Mouse (Mus musculus) common myeloid progenitor, adult 5-6 weeks (primary cell): ENCODE measurements around the gene Gins1. TPM values are rescaled to one million over a fixed set of nuclear protein-coding genes. Genes with fewer than 3 reads are reported as not detected.

Experiments
- ATAC-seq: replicated peaks from 2 replicates; pipeline ENCODE4 v1.8.0; 2016; ENCODE audit warnings: low read depth, mild to moderate bottlenecking, moderate TSS enrichment, inconsistent platforms; ENCODE audit not compliant: poor library complexity, severe bottlenecking
- total RNA-seq: library from RNA; stranded (forward); fragments of 200-1000, 187-1606 nt; gene quantifications from 2 replicates; pipeline ENCODE4 v1.2.3, GENCODE M21; 2017

Gins1 gene
- total RNA-seq, 1 experiment from 2014 or later = 96.4 TPM

DNA sequence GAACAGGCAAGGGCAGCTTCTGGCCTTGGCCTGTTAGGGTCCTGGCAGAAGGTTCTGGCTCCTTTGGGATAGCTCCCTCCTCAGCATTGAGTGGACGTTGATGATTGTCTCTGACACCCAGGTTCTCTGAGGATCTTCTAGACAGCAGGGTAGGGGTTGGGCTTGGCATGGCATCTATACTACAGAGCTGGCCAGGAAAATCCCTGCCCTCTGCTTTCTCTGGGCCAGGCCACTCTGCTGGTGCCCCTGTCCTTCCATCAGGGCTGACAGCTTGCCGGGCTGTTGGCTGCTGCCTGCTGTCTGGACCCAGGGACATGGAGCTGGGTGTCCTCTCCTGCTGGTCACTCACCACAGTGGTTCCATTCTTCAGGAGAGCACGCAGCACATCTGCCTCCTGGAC, 44.5 kb downstream of the Gins1 start:
- ATAC-seq = no peak

DNA sequence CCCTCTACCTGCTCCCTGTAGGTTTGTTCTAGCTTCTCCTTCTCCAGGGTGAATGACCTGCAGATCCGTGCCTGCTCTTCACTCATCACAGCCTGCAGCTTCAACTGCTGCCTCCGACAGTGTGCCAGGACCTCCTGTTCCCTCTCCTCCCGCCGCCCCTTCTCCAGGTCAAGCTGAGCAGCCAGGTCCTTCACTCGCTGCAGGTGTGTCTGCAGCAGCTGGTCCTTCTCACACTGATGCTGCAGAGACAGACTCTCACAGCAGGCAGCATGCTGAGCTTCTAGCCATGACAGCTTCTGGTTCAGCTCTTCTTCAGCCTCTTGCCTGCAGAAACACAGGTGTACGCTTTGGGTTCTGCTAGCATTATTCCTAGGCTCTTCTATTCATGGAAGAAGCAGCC, 44.9 kb downstream of the Gins1 start:
- no peak for ATAC-seq

DNA sequence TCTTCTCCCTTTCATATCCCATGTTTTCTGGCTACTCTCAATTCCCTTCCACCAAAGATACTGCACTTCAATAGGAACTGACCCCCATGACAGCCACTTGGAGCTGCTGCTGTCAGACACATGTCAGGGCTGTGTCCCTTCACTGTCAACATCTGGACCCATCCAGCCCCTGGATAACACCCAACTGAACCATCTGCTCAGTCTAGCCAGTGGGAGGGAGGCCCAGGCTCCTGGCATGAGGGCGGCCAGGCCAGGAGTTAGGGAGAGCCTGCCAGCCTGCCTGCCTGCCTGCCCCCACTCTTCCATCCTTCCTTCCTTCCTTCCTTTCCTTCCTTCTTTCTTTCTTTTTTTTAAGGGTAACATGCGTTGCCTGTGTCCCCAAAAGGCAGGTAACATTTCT, 46.0 kb downstream of the Gins1 start:
- ATAC-seq = no peak

- ATAC-seq = no peak
These were observed 50.7 kb downstream of the Gins1 start for GRCm38 (mm10) chr2:150955859-150956258.

- ATAC-seq = no peak
These were observed 54.3 kb downstream of the Gins1 start for GRCm38 (mm10) chr2:150959521-150959920.

DNA sequence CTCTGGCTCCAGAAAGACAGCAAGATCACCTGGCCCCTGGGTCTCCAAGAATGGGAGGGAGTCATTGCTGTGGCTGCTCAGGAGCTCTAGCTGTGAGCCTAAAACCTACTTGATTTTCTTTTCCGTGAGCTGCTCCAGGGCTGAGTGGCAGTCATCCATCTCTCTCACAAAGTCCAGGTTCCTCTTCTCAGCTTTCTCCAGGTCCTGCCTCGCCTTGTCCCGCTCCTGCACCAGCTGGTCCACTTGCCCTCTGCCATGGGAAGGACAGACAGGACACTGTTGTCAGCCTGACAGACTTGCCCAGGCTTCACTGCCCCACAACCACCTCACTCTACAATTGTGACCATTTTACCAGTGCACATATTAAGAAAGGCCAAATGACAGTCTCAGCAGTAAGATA, 58.0 kb downstream of the Gins1 start:
- ATAC-seq = no peak

- no peak for ATAC-seq
These were observed 59.4 kb downstream of the Gins1 start for GRCm38 (mm10) chr2:150964641-150965040.

- ATAC-seq = no peak
These were observed 60.8 kb downstream of the Gins1 start for GRCm38 (mm10) chr2:150965951-150966350.

GRCm38 (mm10) chr2:150967491-150967890, 62.3 kb downstream of the Gins1 start:
- ATAC-seq = no peak

GRCm38 (mm10) chr2:150969231-150969630, 64.0 kb downstream of the Gins1 start:
- no peak for ATAC-seq

DNA sequence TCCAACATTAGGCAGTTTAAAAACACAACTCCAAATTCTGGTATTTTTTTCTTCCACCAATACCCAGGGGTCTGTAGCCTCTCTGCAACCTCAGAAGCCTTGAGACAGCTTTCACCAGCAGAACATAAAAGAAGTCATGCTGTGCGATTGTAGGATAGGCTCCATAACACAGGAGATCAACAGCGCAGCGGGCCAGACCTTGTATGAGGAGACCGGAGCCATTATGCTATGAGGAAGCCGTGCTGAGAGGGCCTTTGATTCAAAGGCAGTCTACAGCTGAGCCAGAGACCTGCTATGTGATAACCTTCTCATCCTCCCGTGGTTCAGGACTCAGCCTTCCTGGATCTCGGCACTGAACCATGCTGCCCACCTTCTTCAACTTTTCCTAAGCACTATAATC, 66.7 kb downstream of the Gins1 start:
- ATAC-seq = no peak

DNA sequence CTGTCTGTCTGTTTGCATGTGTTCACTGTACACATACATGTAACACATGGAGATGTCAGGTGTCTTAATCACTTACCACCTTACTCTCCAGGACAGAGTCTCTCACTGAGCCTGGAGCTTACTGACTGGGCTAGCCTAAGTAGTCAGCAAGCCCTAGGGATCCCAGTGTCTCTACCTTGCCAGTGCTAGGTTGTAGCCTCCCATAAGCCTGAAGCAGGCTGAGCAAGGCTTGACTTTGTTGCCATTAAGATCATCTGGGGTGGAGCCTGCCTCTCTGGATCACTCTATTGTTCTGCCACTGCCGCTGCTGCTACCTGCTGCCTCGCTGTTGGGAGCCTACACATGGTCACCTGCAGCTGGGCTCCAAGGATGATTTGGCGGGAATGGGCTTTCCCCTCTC, 67.5 kb downstream of the Gins1 start:
- ATAC-seq = no peak

DNA sequence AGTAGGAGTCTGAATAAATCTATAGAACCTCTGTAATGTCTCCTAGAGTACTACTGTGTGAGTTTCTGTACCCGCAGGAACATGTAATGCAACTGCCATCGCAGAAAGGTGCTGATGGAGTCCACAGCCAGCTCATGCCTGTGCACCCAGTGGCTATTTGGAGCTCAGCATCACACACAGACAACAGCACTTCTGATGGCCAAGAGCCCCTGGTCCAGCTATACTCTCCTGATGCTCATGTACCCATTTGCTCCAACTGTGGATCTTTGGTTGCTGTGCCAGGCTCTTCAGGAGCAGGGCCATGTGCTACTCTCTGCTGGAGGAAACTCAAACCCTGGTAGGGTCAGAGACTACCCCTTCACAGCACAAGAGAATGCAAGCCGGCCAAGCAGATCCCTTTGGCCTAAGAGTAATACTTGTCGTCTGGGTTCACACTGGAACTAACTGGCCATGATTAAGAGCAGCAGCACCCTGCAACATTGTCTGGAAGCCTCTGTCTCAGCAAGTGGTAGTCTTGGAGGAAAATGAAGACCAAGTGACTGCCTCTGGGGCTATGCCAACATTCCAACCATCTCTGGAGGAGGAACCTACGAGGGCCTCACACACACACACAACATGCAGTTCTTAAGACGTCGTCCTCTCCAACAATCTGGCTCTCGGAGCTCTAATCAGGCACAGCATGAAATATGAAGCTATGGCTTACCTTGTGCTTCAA, 68.4 kb downstream of the Gins1 start:
- no peak for ATAC-seq

- peak; percentile 77 for ATAC-seq
These were observed 71.7 kb downstream of the Gins1 start for GRCm38 (mm10) chr2:150976871-150977270.

- no peak for ATAC-seq
These were observed 72.5 kb downstream of the Gins1 start for GRCm38 (mm10) chr2:150977676-150978075.

DNA sequence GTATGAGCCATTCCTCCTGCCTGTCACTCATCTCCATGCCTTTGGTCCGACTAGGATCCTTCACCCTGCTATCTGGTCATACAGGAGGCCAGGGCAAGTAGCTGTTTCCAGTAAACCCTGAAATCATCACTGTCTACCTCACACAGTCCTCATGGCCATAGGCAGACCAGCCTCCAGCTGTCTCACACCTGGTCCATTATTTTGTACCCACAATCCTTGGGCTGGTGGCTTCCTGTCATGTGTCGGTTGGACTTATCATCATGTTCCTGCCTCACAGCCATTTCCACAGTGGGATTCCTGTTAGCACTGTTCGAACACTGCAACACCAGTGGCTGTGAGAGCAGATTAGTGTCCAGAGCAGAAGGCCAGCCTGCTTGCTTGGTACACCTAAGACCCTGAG, 73.6 kb downstream of the Gins1 start:
- no peak for ATAC-seq

DNA sequence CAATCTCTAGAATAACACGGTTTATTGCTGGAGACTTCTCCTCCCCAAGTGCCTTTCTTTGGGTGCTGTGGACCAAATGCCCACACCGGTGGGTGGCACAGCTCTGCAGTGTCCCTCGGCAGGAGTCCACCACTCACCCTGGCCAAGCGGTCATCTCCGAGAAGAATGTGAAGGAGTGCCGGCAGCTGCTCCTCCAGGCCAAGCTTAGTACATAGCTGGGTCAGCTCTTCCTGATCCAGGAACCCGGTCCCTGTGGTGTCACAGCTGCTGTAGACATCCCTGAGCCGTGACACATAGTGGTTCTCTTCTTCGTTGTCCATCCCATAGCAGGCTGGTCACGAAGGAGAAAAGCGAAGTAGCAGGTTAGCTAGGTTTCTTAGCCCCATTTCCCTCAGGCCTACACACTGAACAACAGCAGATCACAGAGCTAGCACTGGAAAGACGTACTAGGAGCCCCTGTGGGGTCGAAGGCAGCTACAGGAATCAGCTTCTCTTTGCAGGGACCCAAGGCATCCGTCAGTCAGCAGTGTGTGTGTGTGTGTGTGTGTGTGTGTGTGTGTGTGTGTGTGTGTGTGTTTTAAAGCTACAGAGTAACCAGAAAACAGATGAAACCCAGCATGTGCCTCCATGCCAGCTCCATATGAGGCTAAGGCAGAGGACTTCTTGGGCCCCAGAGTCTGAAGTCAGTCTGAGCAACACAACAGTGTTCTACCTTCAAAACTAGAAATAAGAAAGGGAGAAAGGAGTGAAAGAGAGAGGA, 74.8 kb downstream of the Gins1 start:
- ATAC-seq = no peak

Other genes starting within 250 kb of the Gins1 start
- gene Acss1, start 236.9 kb upstream of the Gins1 start, total RNA-seq = 39.6 and 40.4 TPM in 2 replicates
- gene Vsx1, start 216.0 kb upstream of the Gins1 start, total RNA-seq = not detected in 2 replicates
- gene Entpd6, start 156.4 kb upstream of the Gins1 start, total RNA-seq = 13.9 and 18.4 TPM in 2 replicates
- gene Pygb, start 118.7 kb upstream of the Gins1 start, total RNA-seq = 29.7 TPM in 2 replicates
- 15.5 and 88.6 TPM in 2 replicates for gene Abhd12, start 659 bp upstream of the Gins1 start, total RNA-seq
- 2.6 and 4.7 TPM in 2 replicates for gene Ninl, start 134.0 kb downstream of the Gins1 start, total RNA-seq
- 24.1 and 27.9 TPM in 2 replicates for gene Nanp, start 134.0 kb downstream of the Gins1 start, total RNA-seq
- gene Gm14151, start 186.9 kb downstream of the Gins1 start, total RNA-seq = not detected in 2 replicates
- gene Gm14147, start 192.8 kb downstream of the Gins1 start, total RNA-seq = not detected in 2 replicates